Mouse (Mus musculus): ENCODE measurements around the gene Ddx11. TPM values are rescaled to one million over a fixed set of nuclear protein-coding genes. Genes with fewer than 3 reads are reported as not detected.

The Ddx11 gene
- total and polyA plus RNA-seq, 3 experiments = 26.9 to 32.7 TPM; not detected in 1

DNA sequence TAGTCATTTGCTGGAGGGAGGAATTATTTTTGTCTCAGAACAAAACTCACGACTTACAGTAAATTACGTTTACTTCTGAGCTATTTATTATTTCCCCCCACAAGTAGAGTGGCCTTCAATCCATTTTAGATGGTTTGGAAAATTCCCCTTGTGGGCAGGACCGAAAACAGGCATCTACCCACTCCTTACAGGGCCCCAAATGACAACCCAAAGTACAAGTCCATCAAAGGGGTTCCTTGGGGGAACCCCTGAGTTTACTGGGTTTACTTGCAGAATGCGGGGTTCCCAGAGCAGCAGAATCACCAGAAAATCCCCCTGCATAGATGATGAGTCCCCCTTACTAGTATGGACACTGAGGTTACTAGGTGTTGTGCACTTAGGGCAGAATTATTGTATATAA is 11.2 kb upstream of the Ddx11 start:
- Histone ChIP-seq H3K4me1 (ENCODE audit: control insufficient read depth in 1 of 2, insufficient read depth in 2 of 2, low read length in 2 of 2) (peaks cover 0 to 11% of the 10 kb centered on the region in 2 experiments; a peak in 3 of 4 replicates), H3K79me2 (ENCODE audit: control insufficient read depth, insufficient read depth, low read length, poor library complexity) (peaks cover 12% of the 10 kb centered on the region), H3K36me3 (ENCODE audit: control insufficient read depth in 1 of 2, insufficient read depth in 2 of 2, low read length in 2 of 2) (peaks cover 0 to 8% of the 10 kb centered on the region in 2 experiments), H3K9me3 (replicated peaks; ENCODE audit: insufficient read depth, low read length) (no peaks in the 10 kb centered on the region), H3K27me3 (ENCODE audit: control insufficient read depth in 1 of 2, insufficient read depth in 2 of 2, low read length in 2 of 2) (no peaks in the 10 kb centered on the region), H3K27ac (ENCODE audit: control insufficient read depth, low read depth, low read length) (peak overlapping the region; percentile 51), H3K9ac (ENCODE audit: control insufficient read depth, low read depth, low read length, poor library complexity, severe bottlenecking) (peak overlapping the region; percentile 78), H3K4me3 (ENCODE audit: control insufficient read depth in 1 of 2, insufficient read depth in 1 of 2, low read depth in 2 of 2, low read length in 2 of 2) (peak overlapping the region; percentile 78 to 90)
- no peak for TF ChIP-seq SMC3 (IDR thresholded peaks at IDR 0.05; ENCODE audit: low read depth, low read length)
- DNase-seq (ENCODE audit: low read depth, low spot score) = no peak

- no peak for TF ChIP-seq BHLHE40 (IDR thresholded peaks at IDR 0.05; ENCODE audit: borderline replicate concordance, low read depth, low read length)
- TF ChIP-seq EP300 (IDR thresholded peaks at IDR 0.05; ENCODE audit: low read depth in 1 of 2, low read length in 2 of 2) = no peak
- no peak for TF ChIP-seq ZNF384 (IDR thresholded peaks at IDR 0.05; ENCODE audit: low read depth, low read length)
- TF ChIP-seq MYB (IDR thresholded peaks at IDR 0.05; ENCODE audit: low read depth, low read length) = no peak
- Histone ChIP-seq H3K27ac (ENCODE audit: control insufficient read depth, low read depth, low read length) (no peak overlapping the region), H3K9ac (ENCODE audit: control insufficient read depth, low read depth, low read length, poor library complexity, severe bottlenecking) (no peak overlapping the region), H3K4me3 (ENCODE audit: control insufficient read depth in 1 of 2, insufficient read depth in 1 of 2, low read depth in 2 of 2, low read length in 2 of 2) (no peak overlapping the region), H3K9me3 (replicated peaks; ENCODE audit: insufficient read depth, low read length) (no peaks in the 10 kb centered on the region), H3K4me1 (ENCODE audit: control insufficient read depth in 1 of 2, insufficient read depth in 2 of 2, low read length in 2 of 2) (peaks cover 4 to 12% of the 10 kb centered on the region in 2 experiments), H3K36me3 (ENCODE audit: control insufficient read depth in 1 of 2, insufficient read depth in 2 of 2, low read length in 2 of 2) (peaks cover 0 to 9% of the 10 kb centered on the region in 2 experiments; a peak in 2 of 4 replicates), H3K27me3 (ENCODE audit: control insufficient read depth in 1 of 2, insufficient read depth in 2 of 2, low read length in 2 of 2) (no peaks in the 10 kb centered on the region), H3K79me2 (ENCODE audit: control insufficient read depth, insufficient read depth, low read length, poor library complexity) (peaks cover 4% of the 10 kb centered on the region)
- no peak for DNase-seq (ENCODE audit: low read depth, low spot score)
These were observed 4.3 kb upstream of the Ddx11 start for GRCm38 (mm10) chr17:66118991-66119390.

DNA sequence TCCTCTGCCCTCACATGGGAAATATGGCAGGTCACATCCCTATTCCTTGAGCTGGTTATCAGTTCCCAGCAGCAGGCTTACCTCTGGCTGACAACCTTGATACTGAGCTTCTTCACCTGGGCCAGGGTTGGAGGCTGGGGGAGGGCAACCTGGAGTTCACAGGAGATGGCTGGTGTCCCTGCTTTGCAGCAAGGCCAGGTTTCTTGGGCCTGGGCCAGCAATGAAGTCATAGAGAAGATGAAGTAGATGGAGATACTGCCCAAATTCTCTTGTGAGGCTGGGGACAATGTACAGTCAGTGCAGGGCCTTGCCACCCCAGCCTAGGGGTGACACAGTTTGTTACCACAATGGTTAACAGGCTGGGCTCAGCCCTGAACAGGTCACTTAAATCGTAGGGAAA is 2.6 kb upstream of the Ddx11 start:
- H3K36me3 ChIP-seq (ENCODE audit: control insufficient read depth in 1 of 2, insufficient read depth in 2 of 2, low read length in 2 of 2) = peaks cover 0 to 14% of the 10 kb centered on the region in 2 experiments; a peak in 3 of 4 replicates
- TF ChIP-seq ZKSCAN1 (IDR thresholded peaks at IDR 0.05; ENCODE audit: low read depth, low read length) (no peak), TAL1 (IDR thresholded peaks at IDR 0.05; ENCODE audit: low read length) (0 out of 2 replicates have a peak, but pooled peaks have one; percentile 24), SIN3A (IDR thresholded peaks at IDR 0.05; ENCODE audit: low read length) (no peak)

More for the DNA sequence above, 2.6 kb upstream of the Ddx11 start:
- no peak overlapping the region for H3K27ac ChIP-seq (ENCODE audit: control insufficient read depth, low read depth, low read length)
- no peaks in the 10 kb centered on the region for H3K27me3 ChIP-seq (ENCODE audit: control insufficient read depth in 1 of 2, insufficient read depth in 2 of 2, low read length in 2 of 2)
- no peaks in the 10 kb centered on the region for H3K9me3 ChIP-seq (replicated peaks; ENCODE audit: insufficient read depth, low read length)
- H3K4me1 ChIP-seq (ENCODE audit: control insufficient read depth in 1 of 2, insufficient read depth in 2 of 2, low read length in 2 of 2) = peaks cover 8 to 19% of the 10 kb centered on the region in 2 experiments
- DNase-seq (ENCODE audit: low read depth, low spot score) = no peak
- H3K79me2 ChIP-seq (ENCODE audit: control insufficient read depth, insufficient read depth, low read length, poor library complexity) = peaks cover 19% of the 10 kb centered on the region
- no peak overlapping the region for H3K9ac ChIP-seq (ENCODE audit: control insufficient read depth, low read depth, low read length, poor library complexity, severe bottlenecking)
- no peak overlapping the region for H3K4me3 ChIP-seq (ENCODE audit: control insufficient read depth in 1 of 2, insufficient read depth in 1 of 2, low read depth in 2 of 2, low read length in 2 of 2)
